Mouse (Mus musculus) liver, adult 2 months (tissue): Measurements from ENCODE around the gene Lpcat1.

Experiments used
- CTCF ChIP-seq: fragments of 200-500 bp; IDR thresholded peaks from 2 replicates; pipeline ENCODE4 v1.5.1; 2011; ENCODE audit warnings: low read depth, low read length, control low read depth
- POLR2A ChIP-seq: fragments of 200-500 bp; IDR thresholded peaks from 2 replicates; pipeline ENCODE4 v1.6.1; 2011; ENCODE audit warnings: low read length, control low read depth; ENCODE audit not compliant: insufficient read depth; ENCODE audit errors: extremely low read depth

- TF ChIP-seq CTCF (no peak), POLR2A (no peak)
Observed at GRCm38 (mm10) chr13:73474163-73474562, 7.2 kb downstream of the Lpcat1 start.
